Mouse (Mus musculus) testis, adult 10 weeks (tissue): Measurements from ENCODE around the gene Gm45015. TPM values are rescaled to one million over a fixed set of nuclear protein-coding genes. Genes with fewer than 3 reads are reported as not detected.

ENCODE experiments used
- polyA plus RNA-seq: library from polyadenylated mRNA; stranded (reverse); fragments of 350-450 nt; fragmentation: Illumina TruSeq; extraction: RNeasy Lipid Tissue Mini Kit (QIAGEN cat#74804); gene quantifications from one replicate; pipeline ENCODE4 v1.2.3, GENCODE M21; 2014; ENCODE audit warnings: low read depth, low replicate concordance

The Gm45015 gene
- polyA plus RNA-seq, result not detected

GRCm38 (mm10) chrX:73336740-73337139 is at the start of gene Gm45015:
Gene Gm45015 (minus strand): TSS chrX:73336840.

DNA sequence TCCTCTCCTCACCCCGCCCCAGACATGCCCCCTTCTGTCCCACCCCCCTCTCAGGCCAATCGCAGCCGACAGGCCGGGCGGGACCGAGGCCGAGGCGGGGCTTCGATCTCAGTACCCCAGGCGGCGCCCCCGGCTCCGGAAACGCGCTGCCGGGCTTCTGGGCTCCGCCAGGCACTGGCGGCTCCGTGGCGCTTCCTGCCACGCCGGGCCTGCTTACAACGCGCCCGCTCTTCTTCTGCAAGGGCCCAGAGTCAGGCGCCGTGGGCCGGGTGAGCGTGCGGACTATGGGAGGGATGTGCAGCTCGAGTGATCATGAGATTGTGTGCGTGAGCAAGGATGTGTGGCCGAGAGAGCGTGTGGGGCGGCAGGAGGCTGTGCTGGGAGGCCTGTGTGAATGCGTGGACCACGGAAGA is 5.8 kb upstream of the Gm45015 start, which contains the start of gene Zfp275:
TSS of gene Zfp275 (plus strand) at position 139 of the 413 bp plus-strand sequence.

GRCm38 (mm10) chrX:73292876-73293275 is 43.8 kb downstream of the Gm45015 start, which contains the start of the genes Xlr5a and Xlr5c:
Gene Xlr5a (minus strand): TSS chrX:73292976.
Gene Xlr5c (minus strand): TSS chrX:73292976.

Other genes starting within 250 kb of the Gm45015 start
- gene Xlr3a, start 239.7 kb downstream of the Gm45015 start, polyA plus RNA-seq, result 2.9 TPM
- gene Gm14685, start 219.8 kb downstream of the Gm45015 start, polyA plus RNA-seq, result not detected
- 11.0 TPM for gene Xlr5b, start 188.0 kb downstream of the Gm45015 start, polyA plus RNA-seq
- gene DXBay18, start 187.4 kb downstream of the Gm45015 start, polyA plus RNA-seq, result 0.21 TPM
- gene Spin2d, start 159.9 kb downstream of the Gm45015 start, polyA plus RNA-seq, result 0.87 TPM
- gene Xlr3b, start 144.6 kb downstream of the Gm45015 start, polyA plus RNA-seq, result 3.6 TPM
- 10.5 TPM for gene Xlr4b, start 122.5 kb downstream of the Gm45015 start, polyA plus RNA-seq
- gene F8a, start 108.5 kb downstream of the Gm45015 start, polyA plus RNA-seq, result 1.8 TPM
- 12.6 TPM for gene Xlr4c, start 93.7 kb downstream of the Gm45015 start, polyA plus RNA-seq
- 7.0 TPM for gene Xlr3c, start 71.5 kb downstream of the Gm45015 start, polyA plus RNA-seq
- gene Xlr5a, start 43.9 kb downstream of the Gm45015 start, polyA plus RNA-seq, result 10.8 TPM
- 11.1 TPM for gene Xlr5c, start 43.9 kb downstream of the Gm45015 start, polyA plus RNA-seq
- gene Zfp275, start 5.8 kb upstream of the Gm45015 start, polyA plus RNA-seq, result 12.5 TPM
- gene Gm18336, start 61.9 kb upstream of the Gm45015 start, polyA plus RNA-seq, result 0.17 TPM
- 0.18 TPM for gene Zfp92, start 74.3 kb upstream of the Gm45015 start, polyA plus RNA-seq
- gene Trex2, start 98.5 kb upstream of the Gm45015 start, polyA plus RNA-seq, result not detected
- gene Haus7, start 122.2 kb upstream of the Gm45015 start, polyA plus RNA-seq, result 20.2 TPM
- gene Bgn, start 146.8 kb upstream of the Gm45015 start, polyA plus RNA-seq, result 29.6 TPM
- 0.60 TPM for gene Atp2b3, start 166.2 kb upstream of the Gm45015 start, polyA plus RNA-seq